In the genomic region with DNA sequence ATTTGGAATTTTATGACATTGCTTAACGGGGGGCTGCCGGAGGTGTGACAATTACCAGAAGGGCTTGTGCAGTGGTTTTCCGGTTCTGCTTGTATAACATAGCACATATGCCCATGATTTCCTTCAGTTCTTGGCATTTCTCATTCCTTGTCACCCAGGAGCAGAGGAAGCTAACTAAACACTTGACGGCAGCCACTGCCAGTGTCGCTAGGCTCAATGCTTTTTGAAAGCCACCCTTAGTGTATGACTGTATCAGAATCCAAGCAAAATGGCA, we compare ENCODE assay signal across 26 mouse cellular contexts.
DNase-seq lines count a peak whose midpoint lies in the region; ATAC-seq and TF ChIP-seq lines count a peak whose summit lies in the region.
"Had no signal": no experiment of that assay in that cellular context is flagged by ENCODE, and none has a peak within 500 bp of the region (broad histone marks: within the 10 kb centered on the region; RNA-seq: fewer than 3 reads in every experiment).

No protein-coding gene starts in this region.

- no peaks in the 10 kb centered on the region for H3K9me3 ChIP-seq in lung, postnatal 0 days (ENCODE audit: low read length)
- H3K9me3 ChIP-seq in limb, embryonic 14.5 days (ENCODE audit: control insufficient read depth, low read length), result no peaks in the 10 kb centered on the region
- no peaks in the 10 kb centered on the region for H3K9me3 ChIP-seq in intestine, postnatal 0 days (ENCODE audit: control insufficient read depth)
- H3K9me3 ChIP-seq: forebrain, embryonic 10.5 days; neural tube, embryonic 13.5 days had no signal

- no peak for TF ChIP-seq POLR2A in embryonic fibroblast, embryonic 13.5 days (IDR thresholded peaks at IDR 0.05; ENCODE audit: low read depth, low read length)
- no peak for TF ChIP-seq POLR2A in limb, embryonic 14.5 days (IDR thresholded peaks at IDR 0.05; ENCODE audit: borderline replicate concordance, extremely low read depth, insufficient read depth, insufficient read length)

- H3K27ac ChIP-seq in lung, postnatal 0 days (ENCODE audit: low read length), result no peak overlapping the region
- peak overlapping the region; percentile 50; the same call in 1 of the 2 replicates for H3K27ac ChIP-seq in embryonic fibroblast, embryonic 13.5 days (ENCODE audit: insufficient read depth, low read length)
- H3K27ac ChIP-seq in limb, embryonic 14.5 days (replicated peaks; ENCODE audit: low read depth, low read length), result no peak overlapping the region
- no peak overlapping the region for H3K27ac ChIP-seq in intestine, postnatal 0 days (ENCODE audit: low read depth, low read length)
- H3K27ac ChIP-seq: hindbrain, embryonic 14.5 days; kidney, postnatal 0 days; neural tube, embryonic 13.5 days had no signal

- WGBS in lung, postnatal 0 days, result 26% methylated on average over 5 of the region's 5 CpGs
- 10% methylated on average over 5 of the region's 5 CpGs for WGBS in limb, embryonic 14.5 days
- 63% methylated on average over 5 of the region's 5 CpGs for WGBS in intestine, postnatal 0 days

- no peaks in the 10 kb centered on the region for H3K27me3 ChIP-seq in lung, postnatal 0 days (replicated peaks; ENCODE audit: insufficient read depth, low read length)
- no peaks in the 10 kb centered on the region for H3K27me3 ChIP-seq in limb, embryonic 14.5 days (ENCODE audit: control insufficient read depth, insufficient read depth, low read length)
- H3K27me3 ChIP-seq in intestine, postnatal 0 days (replicated peaks; ENCODE audit: control insufficient read depth, insufficient read depth, low read length), result no peaks in the 10 kb centered on the region
- H3K27me3 ChIP-seq: CH12.LX; neural tube, embryonic 13.5 days had no signal

- H3K9ac ChIP-seq in lung, postnatal 0 days (replicated peaks; ENCODE audit: low read depth), result no peak overlapping the region
- no peak overlapping the region for H3K9ac ChIP-seq in limb, embryonic 14.5 days (ENCODE audit: low read depth, low read length, severe bottlenecking)
- no peak overlapping the region for H3K9ac ChIP-seq in intestine, postnatal 0 days (ENCODE audit: low read depth, low read length)
- H3K9ac ChIP-seq: hindbrain, embryonic 14.5 days; liver, postnatal 0 days; neural tube, embryonic 13.5 days had no signal

- peak; percentile 41; the same call in 1 of the 2 replicates for ATAC-seq in frontal cortex, adult (ENCODE audit: low TSS enrichment)
- ATAC-seq in lung, postnatal 0 days, result no peak
- ATAC-seq in limb, embryonic 14.5 days (ENCODE audit: low FRiP score, low read depth), result 0 out of 2 replicates have a peak, but pooled peaks have one; percentile 9
- ATAC-seq in intestine, postnatal 0 days, result no peak
- ATAC-seq: inflammation-experienced regulatory T-cells, adult 6 months; liver, postnatal 0 days; midbrain, embryonic 16.5 days had no signal

- no peak for TF ChIP-seq EP300 in lung, postnatal 0 days (IDR thresholded peaks at IDR 0.05)

- H3K4me2 ChIP-seq in lung, postnatal 0 days (replicated peaks; ENCODE audit: low read depth, low read length), result no peak overlapping the region
- H3K4me2 ChIP-seq in limb, embryonic 14.5 days (replicated peaks; ENCODE audit: low read depth, low read length, severe bottlenecking), result no peak overlapping the region
- H3K4me2 ChIP-seq in intestine, postnatal 0 days (replicated peaks; ENCODE audit: low read depth), result no peak overlapping the region
- H3K4me2 ChIP-seq: hindbrain, embryonic 14.5 days; liver, embryonic 11.5 days; neural tube, embryonic 13.5 days had no signal

- H3K36me3 ChIP-seq in lung, postnatal 0 days (ENCODE audit: insufficient read depth, low read length), result no peaks in the 10 kb centered on the region
- no peaks in the 10 kb centered on the region for H3K36me3 ChIP-seq in limb, embryonic 14.5 days (ENCODE audit: control insufficient read depth, insufficient read depth, low read length)
- no peaks in the 10 kb centered on the region for H3K36me3 ChIP-seq in intestine, postnatal 0 days (ENCODE audit: control insufficient read depth, insufficient read depth)
- H3K36me3 ChIP-seq: forebrain, embryonic 10.5 days; G1E; neural tube, embryonic 13.5 days had no signal

- DNase-seq in frontal cortex, postnatal 10 days (ENCODE audit: low spot score in 2 of 2), result no peak
- DNase-seq in lung, postnatal 0 days (ENCODE audit: low spot score), result peak; percentile 9
- no peak for DNase-seq in lung, postnatal 14 days
- peak; percentile 16 for DNase-seq in limb, embryonic 14.5 days (ENCODE audit: low spot score)
- no peak for DNase-seq in ovary, postnatal 10 days (ENCODE audit: low spot score)
- DNase-seq: B cell, adult 2 months; cerebellum, adult 18-20 months; cerebellum, postnatal 14 days; gastrocnemius, postnatal 25 days; kidney, adult 2 months; layer of hippocampus, adult 9-11 months; liver, postnatal 0 days; lung, postnatal 36 days had no signal

- H3K4me3 ChIP-seq in lung, postnatal 0 days (ENCODE audit: low read depth, low read length), result no peak overlapping the region
- no peak overlapping the region for H3K4me3 ChIP-seq in embryonic fibroblast, embryonic 13.5 days (ENCODE audit: insufficient read depth, low read length)
- no peak overlapping the region for H3K4me3 ChIP-seq in limb, embryonic 14.5 days (replicated peaks; ENCODE audit: low read length)
- H3K4me3 ChIP-seq in intestine, postnatal 0 days (ENCODE audit: low read depth, low read length), result no peak overlapping the region
- H3K4me3 ChIP-seq: forebrain, embryonic 10.5 days; myocyte; neural tube, embryonic 13.5 days had no signal

- H3K4me1 ChIP-seq in lung, postnatal 0 days (ENCODE audit: insufficient read depth, low read depth, low read length), result no peaks in the 10 kb centered on the region; the same call in 1 of the 2 replicates
- H3K4me1 ChIP-seq in embryonic fibroblast, embryonic 13.5 days (ENCODE audit: control insufficient read depth, insufficient read depth, low read length), result peaks cover 5% of the 10 kb centered on the region
- peaks cover 9% of the 10 kb centered on the region for H3K4me1 ChIP-seq in limb, embryonic 14.5 days (ENCODE audit: control insufficient read depth, insufficient read depth, low read length)
- H3K4me1 ChIP-seq in intestine, postnatal 0 days (replicated peaks; ENCODE audit: control insufficient read depth, insufficient read depth, low read length), result no peaks in the 10 kb centered on the region

- no peak for TF ChIP-seq CTCF in lung, postnatal 0 days (IDR thresholded peaks at IDR 0.05)
- no peak for TF ChIP-seq CTCF in embryonic fibroblast, embryonic 13.5 days (IDR thresholded peaks at IDR 0.05; ENCODE audit: borderline replicate concordance, insufficient read depth, low read length)
- TF ChIP-seq CTCF in intestine, postnatal 0 days (IDR thresholded peaks at IDR 0.05; ENCODE audit: low read depth), result no peak

Comparison
In these comparisons a context has a peak if more than half of its experiments do, and no peak if none do; other contexts are left out.
1. DNase-seq: peak in lung, postnatal 0 days (single experiment) and limb, embryonic 14.5 days (single experiment); none in frontal cortex, postnatal 10 days (0 of 2), lung, postnatal 14 days (single experiment) and ovary, postnatal 10 days (single experiment).
2. ATAC-seq: peak in frontal cortex, adult (single experiment) and limb, embryonic 14.5 days (single experiment); none in lung, postnatal 0 days (single experiment) and intestine, postnatal 0 days (single experiment).